Mouse (Mus musculus) liver, adult 2 months (tissue): ENCODE data around the gene Terb1.

Source experiments
- CTCF ChIP-seq: fragments of 200-500 bp; IDR thresholded peaks from 2 replicates; pipeline ENCODE4 v1.5.1; 2011; ENCODE audit warnings: low read depth, low read length, control low read depth
- POLR2A ChIP-seq: fragments of 200-500 bp; IDR thresholded peaks from 2 replicates; pipeline ENCODE4 v1.6.1; 2011; ENCODE audit warnings: low read length, control low read depth; ENCODE audit not compliant: insufficient read depth; ENCODE audit errors: extremely low read depth

DNA sequence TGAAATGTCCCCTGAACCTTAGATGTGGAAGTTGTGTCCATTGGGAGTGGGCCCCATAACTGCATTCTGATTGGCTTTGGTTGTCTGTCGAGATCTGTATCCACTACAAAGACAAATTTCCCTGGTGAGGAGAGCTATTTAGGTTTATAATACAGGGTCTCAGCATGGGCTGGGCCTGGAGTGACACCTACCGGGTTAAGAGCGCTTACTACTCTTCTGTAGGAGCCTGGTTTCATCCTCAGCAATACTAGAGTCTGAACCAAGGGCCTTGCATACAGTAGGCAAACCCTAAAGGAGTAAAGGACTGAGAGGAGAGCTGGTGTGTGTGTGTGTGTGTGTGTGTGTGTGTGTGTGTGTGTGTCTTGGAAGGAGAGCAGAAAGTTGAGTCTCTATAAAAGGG, 95.5 kb downstream of the Terb1 start:
- TF ChIP-seq CTCF = no peak
- no peak for TF ChIP-seq POLR2A
